Mouse (Mus musculus): Measurements from ENCODE around the gene Prkce. TPM values are rescaled to one million over a fixed set of nuclear protein-coding genes. Genes with fewer than 3 reads are reported as not detected.

Prkce gene
- polyA plus RNA-seq, 1 experiment from 2014 or later, result 11.0 TPM

DNA sequence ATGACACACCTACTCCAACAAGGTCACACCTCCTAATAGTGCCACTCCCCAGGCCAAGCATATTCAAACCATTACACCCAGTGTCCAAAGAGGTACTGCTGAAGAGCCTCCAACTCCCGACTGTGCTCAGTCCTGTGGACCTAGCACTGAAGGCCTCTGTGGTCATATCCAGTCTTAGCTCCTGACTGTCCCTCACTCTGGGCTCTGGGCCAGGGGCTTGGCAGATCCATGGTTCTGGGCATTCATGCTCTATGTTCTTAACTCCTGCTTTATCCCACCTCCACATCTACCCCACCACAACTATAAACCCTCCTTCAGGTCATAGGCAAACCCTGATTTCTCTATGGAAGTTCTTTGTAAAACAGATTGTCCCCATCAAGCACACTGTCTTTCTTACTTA lies 485.2 kb downstream of the Prkce start:
- Histone ChIP-seq H3K4me1 (no peaks in the 10 kb centered on the region), H3K36me3 (no peaks in the 10 kb centered on the region), H3K9ac (no peak overlapping the region), H3K4me3 (no peak overlapping the region), H3K27me3 (no peaks in the 10 kb centered on the region), H3K4me2 (replicated peaks) (no peak overlapping the region), H3K9me3 (replicated peaks) (no peaks in the 10 kb centered on the region), H3K27ac (no peak overlapping the region)
- ATAC-seq (ENCODE audit: low FRiP score), result no peak
- WGBS, result 85% methylated on average over 1 of the region's 1 CpGs

DNA sequence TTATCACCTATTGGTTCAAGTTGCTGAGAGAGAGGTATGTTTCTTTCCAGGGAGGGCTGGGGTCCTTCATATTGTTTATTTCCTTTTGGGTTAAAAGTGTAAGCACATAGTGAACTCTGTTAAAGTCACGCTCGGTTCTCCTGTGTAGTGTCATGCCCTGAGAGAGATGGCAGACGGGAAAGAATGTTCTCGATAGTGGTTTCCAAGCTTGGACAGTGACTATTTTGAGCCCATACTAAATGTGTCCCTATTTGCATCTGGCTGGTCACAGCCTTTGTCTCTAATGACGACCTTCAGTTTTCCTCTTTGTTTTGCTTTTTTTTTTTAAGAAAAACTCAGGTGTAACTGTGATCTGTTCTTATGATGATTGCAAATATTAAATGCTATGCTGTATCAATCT lies 488.8 kb downstream of the Prkce start:
- no peaks in the 10 kb centered on the region for H3K27me3 ChIP-seq
- ATAC-seq (ENCODE audit: low FRiP score), result no peak
- no peaks in the 10 kb centered on the region for H3K9me3 ChIP-seq (replicated peaks)
- H3K4me1 ChIP-seq, result no peaks in the 10 kb centered on the region
- H3K4me3 ChIP-seq, result no peak overlapping the region
- WGBS, result 88% methylated on average over 5 of the region's 5 CpGs
- no peak overlapping the region for H3K27ac ChIP-seq
- no peak overlapping the region for H3K4me2 ChIP-seq (replicated peaks)
- no peaks in the 10 kb centered on the region for H3K36me3 ChIP-seq
- H3K9ac ChIP-seq, result no peak overlapping the region

- no peaks in the 10 kb centered on the region for H3K9me3 ChIP-seq (replicated peaks)
- H3K9ac ChIP-seq, result no peak overlapping the region
- no peaks in the 10 kb centered on the region for H3K27me3 ChIP-seq
- no peak overlapping the region for H3K4me2 ChIP-seq (replicated peaks)
- H3K4me3 ChIP-seq, result no peak overlapping the region
- no peaks in the 10 kb centered on the region for H3K4me1 ChIP-seq
- H3K27ac ChIP-seq, result no peak overlapping the region
- WGBS, result 44% methylated on average over 1 of the region's 1 CpGs
- no peaks in the 10 kb centered on the region for H3K36me3 ChIP-seq
- no peak for ATAC-seq (ENCODE audit: low FRiP score)
These were observed 494.7 kb downstream of the Prkce start for GRCm38 (mm10) chr17:86662301-86662700.

DNA sequence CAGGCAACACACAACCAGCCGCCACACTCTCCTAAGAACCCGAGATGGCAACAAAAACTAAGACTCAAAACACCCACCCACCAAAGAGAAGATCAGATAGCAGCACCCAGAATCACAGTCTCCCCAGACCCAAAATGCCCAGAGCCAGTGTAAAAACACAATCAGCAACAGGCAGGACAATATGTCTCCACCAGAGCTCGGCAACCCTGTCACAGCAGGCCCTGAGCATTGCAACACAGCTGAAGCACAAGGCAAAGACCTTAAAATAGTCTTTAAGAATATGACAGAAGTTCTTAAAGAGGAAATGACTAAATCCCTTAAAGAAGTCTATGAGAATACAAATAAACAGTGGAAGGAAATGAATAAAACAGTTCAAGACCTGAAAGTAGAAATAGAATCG lies 495.9 kb downstream of the Prkce start:
- no peaks in the 10 kb centered on the region for H3K9me3 ChIP-seq (replicated peaks)
- no peak overlapping the region for H3K27ac ChIP-seq
- no peaks in the 10 kb centered on the region for H3K27me3 ChIP-seq
- no peak overlapping the region for H3K9ac ChIP-seq
- H3K4me2 ChIP-seq (replicated peaks), result no peak overlapping the region
- ATAC-seq (ENCODE audit: low FRiP score), result no peak
- H3K36me3 ChIP-seq, result no peaks in the 10 kb centered on the region
- WGBS, result 85% methylated on average over 4 of the region's 4 CpGs
- H3K4me3 ChIP-seq, result no peak overlapping the region
- no peaks in the 10 kb centered on the region for H3K4me1 ChIP-seq

GRCm38 (mm10) chr17:86667836-86668600 lies 500.4 kb downstream of the Prkce start:
- 61% methylated on average over 8 of the region's 8 CpGs for WGBS
- H3K9me3 ChIP-seq (replicated peaks), result no peaks in the 10 kb centered on the region
- ATAC-seq (ENCODE audit: low FRiP score), result no peak
- no peaks in the 10 kb centered on the region for H3K36me3 ChIP-seq
- H3K27ac ChIP-seq, result no peak overlapping the region
- no peaks in the 10 kb centered on the region for H3K4me1 ChIP-seq
- H3K4me2 ChIP-seq (replicated peaks), result no peak overlapping the region
- H3K4me3 ChIP-seq, result no peak overlapping the region
- H3K9ac ChIP-seq, result no peak overlapping the region
- H3K27me3 ChIP-seq, result no peaks in the 10 kb centered on the region

DNA sequence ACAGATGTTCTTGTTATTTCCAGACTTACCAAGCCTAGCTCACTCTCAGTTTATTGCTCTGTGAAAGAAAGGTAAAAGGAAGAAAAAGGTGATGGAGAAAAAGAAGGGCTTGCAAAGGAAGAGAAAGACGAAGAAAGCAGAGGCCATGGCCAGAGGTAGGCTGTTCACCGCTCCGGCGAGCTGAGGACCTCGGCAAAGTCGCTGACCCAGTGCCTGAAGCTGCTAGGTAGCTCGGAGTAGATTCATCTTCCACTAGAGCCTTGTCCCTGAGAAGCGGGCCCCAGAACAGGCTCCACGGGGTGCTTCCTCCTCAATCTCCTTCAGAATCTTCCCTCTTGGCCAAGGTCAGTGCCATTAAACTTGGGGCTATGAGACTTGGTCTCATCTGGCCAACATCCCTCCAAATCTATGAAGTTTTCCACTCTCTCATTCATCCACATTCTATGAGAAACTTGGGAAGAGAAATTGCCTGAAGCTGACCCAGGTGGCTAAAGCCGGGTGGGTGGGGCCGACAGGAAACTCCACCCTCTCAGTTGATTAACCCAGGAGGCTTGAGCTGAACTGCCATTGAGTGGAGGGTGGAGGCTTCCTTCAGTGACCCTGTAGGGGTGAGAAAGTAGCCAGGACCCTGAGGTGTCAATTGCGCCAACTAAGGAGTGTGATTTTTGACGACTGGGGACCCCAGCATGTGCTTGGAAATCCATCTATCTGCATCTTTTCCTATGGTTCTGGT lies 502.2 kb downstream of the Prkce start:
- 90% methylated on average over 13 of the region's 13 CpGs for WGBS
- Histone ChIP-seq H3K4me1 (no peaks in the 10 kb centered on the region), H3K9me3 (replicated peaks) (no peaks in the 10 kb centered on the region), H3K27me3 (no peaks in the 10 kb centered on the region), H3K9ac (no peak overlapping the region), H3K4me2 (replicated peaks) (no peak overlapping the region), H3K27ac (no peak overlapping the region), H3K4me3 (no peak overlapping the region), H3K36me3 (no peaks in the 10 kb centered on the region)
- no peak for ATAC-seq (ENCODE audit: low FRiP score)

DNA sequence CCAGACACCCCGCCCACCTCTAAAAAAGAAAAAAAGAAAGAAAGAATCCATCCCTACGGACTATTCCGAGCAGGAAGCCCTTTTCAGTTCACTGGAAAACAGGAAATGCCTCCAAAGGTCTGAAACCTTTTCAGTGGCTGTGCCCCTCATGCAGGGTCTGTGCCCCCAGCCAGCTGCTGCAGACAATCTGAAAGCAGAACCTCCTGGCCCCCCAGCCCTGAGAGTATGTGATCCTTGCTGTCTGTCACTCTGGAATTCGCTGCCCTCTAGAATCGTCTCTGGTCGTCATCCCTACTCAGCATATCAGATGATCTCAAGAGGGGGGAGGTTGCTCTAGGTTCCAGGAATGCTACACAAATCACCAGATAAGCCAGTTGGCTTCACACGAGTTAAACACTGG lies 503.1 kb downstream of the Prkce start:
- 59% methylated on average over 7 of the region's 7 CpGs for WGBS
- H3K4me2 ChIP-seq (replicated peaks), result no peak overlapping the region
- no peak overlapping the region for H3K4me3 ChIP-seq
- no peaks in the 10 kb centered on the region for H3K36me3 ChIP-seq
- no peak overlapping the region for H3K9ac ChIP-seq
- no peak overlapping the region for H3K27ac ChIP-seq
- H3K4me1 ChIP-seq, result no peaks in the 10 kb centered on the region
- no peaks in the 10 kb centered on the region for H3K27me3 ChIP-seq
- no peak for ATAC-seq (ENCODE audit: low FRiP score)
- H3K9me3 ChIP-seq (replicated peaks), result no peaks in the 10 kb centered on the region

DNA sequence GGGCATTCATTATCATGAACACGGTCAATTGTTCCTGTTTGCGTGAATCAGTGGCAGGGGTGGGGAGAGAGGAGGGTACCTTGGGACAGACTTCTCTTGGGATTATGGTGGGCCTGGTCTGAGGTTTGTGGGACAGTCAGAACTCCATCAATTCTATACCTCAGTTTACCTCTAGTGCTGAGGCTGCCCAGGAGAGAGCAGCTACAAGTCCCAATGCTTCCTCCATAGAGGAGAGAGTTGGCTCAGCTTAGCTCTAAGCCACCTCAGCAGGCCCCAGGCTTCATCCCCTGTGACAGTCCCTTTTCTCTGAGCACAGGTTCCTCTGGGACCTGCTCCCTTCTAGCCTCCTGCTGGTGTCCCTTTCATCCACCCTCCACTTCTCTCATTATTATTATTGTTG lies 507.4 kb downstream of the Prkce start:
- H3K27ac ChIP-seq, result no peak overlapping the region
- WGBS, result 71% methylated on average over 2 of the region's 2 CpGs
- ATAC-seq (ENCODE audit: low FRiP score), result no peak

GRCm38 (mm10) chr17:86676336-86676735 lies 508.8 kb downstream of the Prkce start:
- no peaks in the 10 kb centered on the region for H3K36me3 ChIP-seq
- 82% methylated on average over 4 of the region's 5 CpGs for WGBS
- no peak overlapping the region for H3K9ac ChIP-seq
- H3K27me3 ChIP-seq, result no peaks in the 10 kb centered on the region
- ATAC-seq (ENCODE audit: low FRiP score), result no peak
- H3K9me3 ChIP-seq (replicated peaks), result no peaks in the 10 kb centered on the region
- H3K4me2 ChIP-seq (replicated peaks), result no peak overlapping the region
- H3K27ac ChIP-seq, result no peak overlapping the region
- H3K4me1 ChIP-seq, result no peaks in the 10 kb centered on the region
- H3K4me3 ChIP-seq, result no peak overlapping the region

More for the DNA sequence above, 507.4 kb downstream of the Prkce start:
- no peaks in the 10 kb centered on the region for H3K9me3 ChIP-seq (replicated peaks)
- no peak overlapping the region for H3K4me3 ChIP-seq
- no peaks in the 10 kb centered on the region for H3K4me1 ChIP-seq
- H3K4me2 ChIP-seq (replicated peaks), result no peak overlapping the region
- no peaks in the 10 kb centered on the region for H3K27me3 ChIP-seq
- H3K36me3 ChIP-seq, result no peaks in the 10 kb centered on the region
- no peak overlapping the region for H3K9ac ChIP-seq

DNA sequence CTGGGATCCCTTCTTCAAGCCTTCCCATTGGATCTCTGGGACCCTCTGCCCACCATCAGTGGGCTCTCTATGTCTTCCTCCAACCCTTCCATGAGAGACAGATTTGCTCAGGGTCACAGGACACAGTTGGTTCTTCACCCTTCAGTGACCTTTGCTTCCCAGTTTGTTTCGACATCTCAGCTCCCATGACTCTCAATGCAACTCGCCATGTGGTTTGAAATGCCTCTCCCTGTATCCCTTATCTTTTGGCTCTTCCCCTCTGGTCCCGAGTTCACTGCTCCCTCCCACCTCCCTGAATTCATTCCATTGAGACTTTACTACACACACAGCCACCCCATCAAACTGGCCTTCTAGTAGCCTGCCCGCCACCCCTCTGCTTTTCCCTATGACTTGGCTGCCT lies 509.3 kb downstream of the Prkce start:
- H3K27ac ChIP-seq, result no peak overlapping the region
- WGBS, result 62% methylated on average over 4 of the region's 4 CpGs
- no peak for ATAC-seq (ENCODE audit: low FRiP score)
- H3K4me2 ChIP-seq (replicated peaks), result no peak overlapping the region
- H3K27me3 ChIP-seq, result no peaks in the 10 kb centered on the region
- H3K4me3 ChIP-seq, result no peak overlapping the region
- no peaks in the 10 kb centered on the region for H3K4me1 ChIP-seq
- H3K9ac ChIP-seq, result no peak overlapping the region
- no peaks in the 10 kb centered on the region for H3K9me3 ChIP-seq (replicated peaks)
- H3K36me3 ChIP-seq, result no peaks in the 10 kb centered on the region

- 90% methylated on average over 4 of the region's 4 CpGs for WGBS
- ATAC-seq (ENCODE audit: low FRiP score), result no peak
- no peak overlapping the region for H3K4me2 ChIP-seq (replicated peaks)
These were observed 517.7 kb downstream of the Prkce start for GRCm38 (mm10) chr17:86685263-86685662.

DNA sequence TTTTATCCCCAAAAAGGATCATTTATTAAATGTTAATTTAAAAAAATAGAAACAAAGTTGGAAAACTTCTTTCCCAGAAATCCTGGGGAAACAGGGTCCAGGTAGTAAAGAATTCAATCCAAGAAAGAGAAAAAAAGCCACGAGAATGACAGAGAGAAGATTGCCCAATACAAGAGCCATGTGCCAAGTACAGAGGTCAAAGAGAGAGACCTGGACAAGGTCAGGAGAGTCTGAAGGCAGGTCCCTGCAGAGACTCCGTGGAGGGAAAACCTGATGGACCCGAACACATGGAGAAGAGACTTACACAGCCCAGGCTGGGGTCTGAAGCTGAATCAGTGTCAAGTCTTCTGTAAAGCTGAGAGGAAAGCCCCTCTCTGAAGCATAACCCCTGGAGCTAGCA lies 519.4 kb downstream of the Prkce start:
- ATAC-seq (ENCODE audit: low FRiP score), result no peak
- no peak overlapping the region for H3K9ac ChIP-seq
- H3K9me3 ChIP-seq (replicated peaks), result no peaks in the 10 kb centered on the region
- no peak overlapping the region for H3K4me3 ChIP-seq
- H3K27me3 ChIP-seq, result no peaks in the 10 kb centered on the region
- no peak overlapping the region for H3K4me2 ChIP-seq (replicated peaks)
- no peaks in the 10 kb centered on the region for H3K4me1 ChIP-seq
- no peaks in the 10 kb centered on the region for H3K36me3 ChIP-seq
- 73% methylated on average over 3 of the region's 3 CpGs for WGBS
- no peak overlapping the region for H3K27ac ChIP-seq

More at GRCm38 (mm10) chr17:86685263-86685662, 517.7 kb downstream of the Prkce start:
- H3K27me3 ChIP-seq, result no peaks in the 10 kb centered on the region
- no peak overlapping the region for H3K4me3 ChIP-seq
- no peaks in the 10 kb centered on the region for H3K36me3 ChIP-seq
- no peaks in the 10 kb centered on the region for H3K9me3 ChIP-seq (replicated peaks)
- no peak overlapping the region for H3K9ac ChIP-seq
- H3K27ac ChIP-seq, result no peak overlapping the region
- H3K4me1 ChIP-seq, result no peaks in the 10 kb centered on the region
